Mouse (Mus musculus): ENCODE results near the gene Slc44a1.

Slc44a1 gene

GRCm38 (mm10) chr4:53621084-53621483 is 180.9 kb downstream of the Slc44a1 start:
- no peak for DNase-seq

- no peak for DNase-seq
These were observed 181.3 kb downstream of the Slc44a1 start for GRCm38 (mm10) chr4:53621490-53621889.

DNA sequence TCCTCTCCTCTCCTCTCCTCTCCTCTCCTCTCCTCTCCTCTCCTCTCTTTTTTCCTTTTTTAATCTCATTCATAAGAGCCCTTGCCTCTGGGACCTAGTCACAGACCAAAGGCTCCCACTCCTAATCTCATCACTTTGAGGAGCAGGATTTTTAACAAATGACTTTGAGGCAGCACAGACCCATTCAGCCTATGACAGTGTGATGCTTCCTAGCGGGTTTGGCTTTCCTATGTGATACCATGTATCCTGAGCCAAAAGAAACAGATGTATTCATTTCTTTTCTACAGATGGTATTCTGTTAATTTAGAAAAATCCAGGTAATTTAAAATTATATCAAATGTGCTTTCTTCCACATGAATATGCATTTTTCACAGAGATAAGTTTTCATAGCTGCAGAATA is 183.5 kb downstream of the Slc44a1 start:
- no peak for DNase-seq

DNA sequence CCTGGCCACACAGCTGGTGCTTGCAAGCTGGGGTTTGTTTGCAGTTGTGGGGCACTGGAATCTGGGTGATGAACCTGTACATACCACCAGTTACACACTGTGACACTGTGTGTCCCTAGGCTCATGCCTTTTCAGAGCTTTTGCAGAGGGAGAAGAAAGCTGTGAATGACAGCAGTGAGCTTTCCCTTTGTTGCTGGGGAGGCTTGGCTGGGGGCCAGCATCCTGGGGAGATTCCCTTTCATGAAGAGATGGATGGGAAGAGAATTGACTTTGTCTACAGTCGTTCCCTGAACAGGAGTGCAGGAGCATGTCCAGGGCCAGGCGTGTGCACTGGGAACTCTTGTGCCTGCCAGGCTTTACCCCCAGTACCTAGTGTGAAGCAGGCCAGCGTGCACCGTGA is 184.6 kb downstream of the Slc44a1 start:
- no peak for DNase-seq

GRCm38 (mm10) chr4:53625263-53625662 is 185.1 kb downstream of the Slc44a1 start:
- DNase-seq = no peak

- DNase-seq = no peak
These were observed 188.7 kb downstream of the Slc44a1 start for GRCm38 (mm10) chr4:53628924-53629323.

DNA sequence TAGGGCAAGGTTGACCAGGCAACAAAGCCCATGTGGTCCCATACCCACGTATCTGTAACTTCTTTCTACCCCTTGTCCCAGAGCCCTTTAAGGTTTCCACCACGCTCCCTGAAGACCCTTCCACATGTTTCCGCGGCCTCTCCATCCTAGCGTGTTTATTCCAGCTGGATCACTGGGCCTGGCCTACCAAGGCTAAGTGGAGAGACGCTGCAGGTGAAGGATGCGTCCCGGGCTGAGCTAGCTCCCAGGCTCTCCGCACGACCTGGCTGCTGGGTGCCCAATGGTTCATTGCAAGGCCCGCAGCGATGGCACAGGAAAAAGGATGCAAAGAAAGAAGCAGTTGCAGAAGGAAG is 190.7 kb downstream of the Slc44a1 start:
- DNase-seq = no peak

- DNase-seq = peak; percentile 90
These were observed 191.2 kb downstream of the Slc44a1 start, which contains the start of gene Fsd1l for GRCm38 (mm10) chr4:53631316-53632010. TSS of gene Fsd1l (plus strand) at chr4:53631471.

- DNase-seq = no peak
These were observed 191.8 kb downstream of the Slc44a1 start for GRCm38 (mm10) chr4:53632011-53632349.

DNA sequence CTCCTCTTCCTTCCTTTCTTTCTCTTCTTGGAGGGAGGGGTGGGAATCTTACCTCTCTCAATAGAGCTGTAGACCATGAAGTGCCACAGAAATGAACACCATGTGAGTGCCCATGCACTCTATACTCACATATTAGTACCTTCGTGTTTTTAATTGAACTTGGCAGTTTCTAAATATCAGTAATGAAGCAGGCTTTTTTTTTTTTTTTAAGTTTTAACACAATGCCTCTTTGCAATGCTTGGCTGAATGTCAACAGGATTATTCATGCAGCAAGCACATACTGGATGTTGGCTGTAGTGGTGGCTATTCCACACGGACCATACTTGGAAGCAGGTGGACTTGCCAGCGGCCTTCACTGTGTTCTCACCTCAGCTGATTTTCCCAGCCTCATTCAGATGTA is 195.1 kb downstream of the Slc44a1 start:
- DNase-seq = no peak

DNA sequence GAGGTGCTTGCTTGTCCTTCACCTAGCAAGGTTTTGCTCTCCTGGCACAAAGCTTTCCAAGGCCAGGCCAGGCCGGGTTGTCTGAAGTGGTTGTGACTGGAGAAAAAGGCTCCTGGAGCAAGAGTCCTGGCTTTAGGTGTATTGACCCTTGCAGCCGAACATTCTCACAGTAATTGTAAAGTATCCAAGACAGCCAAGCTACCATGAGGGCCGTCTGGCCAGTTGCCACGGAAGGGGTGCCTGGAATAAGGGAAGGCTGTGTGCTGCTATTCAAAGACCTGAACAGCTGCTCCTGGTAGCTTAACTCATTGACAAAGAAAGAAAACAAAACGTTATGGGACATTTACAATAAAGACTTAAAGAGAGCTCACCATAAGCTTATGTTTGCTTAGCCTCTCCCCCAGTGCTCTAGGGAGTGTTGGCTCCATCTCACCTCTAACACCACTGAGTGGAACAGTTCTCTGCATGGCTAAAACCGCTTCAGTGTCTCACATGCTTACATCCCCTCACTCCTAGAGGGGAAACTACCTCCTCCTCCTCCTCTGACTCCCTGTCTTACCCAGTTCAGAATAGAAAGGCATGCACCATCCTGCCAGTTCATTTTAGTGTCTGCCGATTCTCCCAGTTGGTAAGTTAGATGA is 197.2 kb downstream of the Slc44a1 start:
- no peak for DNase-seq

DNA sequence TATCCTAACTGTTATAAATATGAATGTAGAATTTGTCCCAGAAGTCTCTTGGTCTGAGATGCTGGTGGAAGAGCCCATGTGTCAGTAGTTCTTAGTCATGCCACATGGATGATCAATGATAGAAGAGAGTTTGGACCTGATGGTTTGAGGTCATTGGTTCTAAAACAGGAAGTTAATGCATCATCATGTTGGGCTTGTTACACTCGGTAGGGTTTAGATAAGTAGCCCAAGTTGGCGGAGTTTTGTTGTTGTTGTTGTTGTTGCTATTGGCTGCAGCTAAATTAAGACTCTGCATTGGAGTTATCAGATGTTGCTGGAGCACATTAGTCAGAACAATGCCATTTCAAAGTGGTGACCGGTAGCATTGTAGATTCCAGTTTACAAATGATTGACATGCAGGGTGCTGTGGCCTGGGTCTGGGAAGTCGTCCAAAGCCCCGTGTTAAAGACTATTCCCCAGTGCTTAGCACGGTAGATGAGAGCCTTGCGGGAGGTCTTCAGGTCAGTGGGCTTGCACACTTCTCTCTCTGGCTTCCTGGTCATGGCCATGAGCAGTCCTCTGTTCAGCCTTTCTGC is 198.4 kb downstream of the Slc44a1 start:
- DNase-seq = no peak

- DNase-seq = no peak
These were observed 217.8 kb downstream of the Slc44a1 start for GRCm38 (mm10) chr4:53658029-53658428.

DNA sequence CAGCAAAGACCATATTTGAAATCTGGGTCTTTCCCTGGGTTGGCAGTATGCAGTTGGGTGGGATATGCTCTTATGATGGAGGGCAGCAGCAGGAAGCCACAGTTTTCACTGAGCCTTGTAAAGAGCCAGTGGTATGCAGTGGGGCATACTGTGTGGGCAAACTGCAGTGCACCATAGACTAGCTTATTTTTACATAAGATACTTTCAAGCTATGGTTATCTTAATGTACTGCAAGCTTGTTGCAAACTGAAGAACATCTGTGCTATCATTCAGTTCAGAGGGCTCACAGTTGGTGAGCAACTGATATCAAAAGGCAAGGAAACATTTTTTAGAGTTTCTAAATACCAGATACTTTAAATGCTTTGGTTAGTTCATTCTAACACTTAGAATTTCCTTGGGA is 220.5 kb downstream of the Slc44a1 start:
- DNase-seq = no peak
